Comparison of ENCODE assay signal across 9 mouse cellular contexts in the genomic region with DNA sequence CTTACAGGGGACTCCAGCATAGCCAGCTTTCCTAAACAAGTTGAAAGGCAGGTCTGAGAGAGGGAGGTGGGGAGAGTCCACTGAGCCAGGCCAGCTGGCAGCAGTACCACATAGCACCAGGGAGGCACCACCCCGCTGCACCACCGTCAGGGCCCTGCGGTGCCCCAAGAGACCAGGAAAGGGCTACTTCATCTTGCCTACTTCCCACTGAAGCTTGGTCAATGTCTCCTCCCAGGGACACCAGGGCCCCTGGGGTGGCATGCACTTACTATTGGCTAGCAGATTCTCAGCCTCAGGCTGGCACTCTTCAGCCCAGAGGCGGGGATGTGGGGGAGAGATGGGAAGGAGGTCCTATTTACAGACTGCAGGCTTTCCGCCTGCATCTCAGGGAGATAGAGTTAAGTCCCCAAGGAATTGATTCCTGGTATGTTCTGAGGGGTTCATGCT. TPM values are rescaled to one million over a fixed set of nuclear protein-coding genes. Genes with fewer than 3 reads are reported as not detected.
DNase-seq lines count a peak whose midpoint lies in the region; ATAC-seq and TF ChIP-seq lines count a peak whose summit lies in the region.
"Had no signal": no experiment of that assay in that cellular context is flagged by ENCODE, and none has a peak within 500 bp of the region (broad histone marks: within the 10 kb centered on the region; RNA-seq: fewer than 3 reads in every experiment).

No protein-coding gene starts in this region.

- H3K9ac ChIP-seq in lung, embryonic 14.5 days, result no peak overlapping the region
- H3K9ac ChIP-seq: limb, embryonic 15.5 days had no signal

- peaks cover 32% of the 10 kb centered on the region for H3K27me3 ChIP-seq in lung, embryonic 14.5 days (ENCODE audit: insufficient read depth, low read length)
- H3K27me3 ChIP-seq in cerebellum, adult 2 months (ENCODE audit: control insufficient read depth, insufficient read depth, low read length), result no peaks in the 10 kb centered on the region
- peaks cover 63% of the 10 kb centered on the region for H3K27me3 ChIP-seq in hindbrain, embryonic 10.5 days (ENCODE audit: insufficient read depth, poor library complexity, severe bottlenecking)

- no peaks in the 10 kb centered on the region for H3K9me3 ChIP-seq in lung, embryonic 14.5 days (ENCODE audit: low read depth, low read length)
- no peaks in the 10 kb centered on the region for H3K9me3 ChIP-seq in hindbrain, embryonic 10.5 days
- H3K9me3 ChIP-seq: limb, embryonic 15.5 days had no signal

- ATAC-seq in lung, embryonic 14.5 days (ENCODE audit: insufficient read depth), result no peak

- no peak for DNase-seq in lung, embryonic 14.5 days
- DNase-seq in lung, postnatal 14 days, result no peak
- DNase-seq in cerebellum, adult 2 months, result peak; percentile 65 to 72
- no peak for DNase-seq in hindbrain, embryonic 10.5 days (ENCODE audit: low spot score)
- DNase-seq in left cerebral cortex, postnatal 36 days (ENCODE audit: low spot score in 2 of 2), result peak; percentile 65 to 78
- DNase-seq in retina, postnatal 1 day, result peak; percentile 40
- DNase-seq in thymus, postnatal 0 days (ENCODE audit: low spot score), result no peak
- no peak for DNase-seq in adrenal gland, postnatal 36 days

- H3K27ac ChIP-seq in lung, embryonic 14.5 days (ENCODE audit: low read depth), result no peak overlapping the region
- peak overlapping the region; percentile 57 for H3K27ac ChIP-seq in cerebellum, adult 2 months (ENCODE audit: insufficient read depth, low read length)
- H3K27ac ChIP-seq in hindbrain, embryonic 10.5 days, result no peak overlapping the region
- H3K27ac ChIP-seq: limb, embryonic 15.5 days had no signal

- no peak for TF ChIP-seq CTCF in lung, embryonic 14.5 days (IDR thresholded peaks at IDR 0.05; ENCODE audit: low read depth)
- TF ChIP-seq CTCF in cerebellum, adult 2 months (IDR thresholded peaks at IDR 0.05; ENCODE audit: borderline replicate concordance, insufficient read depth, low read depth, low read length), result 0 out of 2 replicates have a peak, but pooled peaks have one; percentile 16

- intact Hi-C loops in left cerebral cortex, postnatal 36 days (cut with DNase I), result no loop called here

- H3K4me2 ChIP-seq in lung, embryonic 14.5 days, result peak overlapping the region; percentile 97

- WGBS in lung, embryonic 14.5 days, result 58% methylated on average over 5 of the region's 5 CpGs
- 4% methylated on average over 5 of the region's 5 CpGs for WGBS in cerebellum, adult 2 months
- WGBS in hindbrain, embryonic 10.5 days, result 64% methylated on average over 5 of the region's 5 CpGs

- H3K4me3 ChIP-seq in lung, embryonic 14.5 days (ENCODE audit: low read depth, low read length), result peak overlapping the region; percentile 56; the same call in 1 of the 2 replicates
- H3K4me3 ChIP-seq in cerebellum, adult 2 months (replicated peaks; ENCODE audit: insufficient read depth, low read depth, low read length), result peak overlapping the region; percentile 65
- H3K4me3 ChIP-seq in hindbrain, embryonic 10.5 days, result 0 out of 2 replicates have a peak overlapping the region, but pooled peaks have one; percentile 76

- no peaks in the 10 kb centered on the region for H3K36me3 ChIP-seq in lung, embryonic 14.5 days (ENCODE audit: insufficient read depth)
- H3K36me3 ChIP-seq in hindbrain, embryonic 10.5 days, result no peaks in the 10 kb centered on the region
- H3K36me3 ChIP-seq: limb, embryonic 15.5 days had no signal

- H3K4me1 ChIP-seq in lung, embryonic 14.5 days (ENCODE audit: insufficient read depth), result no peaks in the 10 kb centered on the region; the same call in 1 of the 2 replicates
- H3K4me1 ChIP-seq in cerebellum, adult 2 months (ENCODE audit: control insufficient read depth, insufficient read depth, low read length), result peaks cover 34% of the 10 kb centered on the region
- peaks cover 18% of the 10 kb centered on the region for H3K4me1 ChIP-seq in hindbrain, embryonic 10.5 days (replicated peaks)

- TF ChIP-seq POLR2A in cerebellum, adult 2 months (IDR thresholded peaks at IDR 0.05; ENCODE audit: borderline replicate concordance, insufficient read depth, low read length), result no peak

RNA-seq across cellular contexts. Expression of a gene that starts 1.4 kb away (rescaled TPM):
- polyA plus RNA-seq in lung, embryonic 14.5 days (2014; fragmentation: Nextera tagmentation; extraction: Ambion mirVana), result 3.6 and 4.0 TPM in 2 replicates
- 156 and 163 TPM in 2 replicates for polyA plus RNA-seq in cerebellum, adult 2 months (2012; rRNA removed)
- 0.65 and 1.5 TPM in 2 replicates for polyA plus RNA-seq in hindbrain, embryonic 10.5 days (2016; fragmentation: Nextera tagmentation; extraction: Ambion mirVana)
- total RNA-seq in left cerebral cortex, postnatal 36 days (2021), result 100 to 1,000 TPM; 260 to 316 TPM
- polyA plus RNA-seq in thymus, postnatal 0 days (2015; fragmentation: Nextera tagmentation; extraction: Ambion mirVana), result 3.1 TPM in 2 replicates
- total RNA-seq in adrenal gland, postnatal 36 days (2021), result 1 to 10 TPM; 5.0 to 8.5 TPM

RNA-seq across cellular contexts. Expression of a gene that starts 27.1 kb away (rescaled TPM):
- polyA plus RNA-seq in lung, embryonic 14.5 days (2014; fragmentation: Nextera tagmentation; extraction: Ambion mirVana), result 102 and 106 TPM in 2 replicates
- 87.4 and 91.1 TPM in 2 replicates for polyA plus RNA-seq in cerebellum, adult 2 months (2012; rRNA removed)
- 116 and 147 TPM in 2 replicates for polyA plus RNA-seq in hindbrain, embryonic 10.5 days (2016; fragmentation: Nextera tagmentation; extraction: Ambion mirVana)
- total RNA-seq in left cerebral cortex, postnatal 36 days (2021), result 10 to 100 TPM; 65.7 to 74.4 TPM
- polyA plus RNA-seq in thymus, postnatal 0 days (2015; fragmentation: Nextera tagmentation; extraction: Ambion mirVana), result 110 and 112 TPM in 2 replicates
- total RNA-seq in adrenal gland, postnatal 36 days (2021), result 10 to 100 TPM; 71.0 to 87.5 TPM

RNA-seq across cellular contexts. Expression of a gene that starts 28.3 kb away (rescaled TPM):
- not detected in 2 replicates for polyA plus RNA-seq in lung, embryonic 14.5 days (2014; fragmentation: Nextera tagmentation; extraction: Ambion mirVana)
- polyA plus RNA-seq in cerebellum, adult 2 months (2012; rRNA removed), result not detected in 2 replicates
- polyA plus RNA-seq in hindbrain, embryonic 10.5 days (2016; fragmentation: Nextera tagmentation; extraction: Ambion mirVana), result not detected in 2 replicates
- not detected for total RNA-seq in left cerebral cortex, postnatal 36 days (2021)
- polyA plus RNA-seq in thymus, postnatal 0 days (2015; fragmentation: Nextera tagmentation; extraction: Ambion mirVana), result not detected in 2 replicates
- total RNA-seq in adrenal gland, postnatal 36 days (2021), result not detected

RNA-seq across cellular contexts. Expression of a gene that starts 53.4 kb away (rescaled TPM):
- polyA plus RNA-seq in lung, embryonic 14.5 days (2014; fragmentation: Nextera tagmentation; extraction: Ambion mirVana), result 3.5 and 4.3 TPM in 2 replicates
- polyA plus RNA-seq in cerebellum, adult 2 months (2012; rRNA removed), result 16.4 and 17.3 TPM in 2 replicates
- polyA plus RNA-seq in hindbrain, embryonic 10.5 days (2016; fragmentation: Nextera tagmentation; extraction: Ambion mirVana), result 2.0 and 2.8 TPM in 2 replicates
- total RNA-seq in left cerebral cortex, postnatal 36 days (2021), result 10 to 100 TPM; 13.5 to 14.0 TPM
- 5.5 and 7.4 TPM in 2 replicates for polyA plus RNA-seq in thymus, postnatal 0 days (2015; fragmentation: Nextera tagmentation; extraction: Ambion mirVana)
- total RNA-seq in adrenal gland, postnatal 36 days (2021), result 10 to 100 TPM; 15.2 to 17.9 TPM

Comparison
In these comparisons a context has a peak if more than half of its experiments do, and no peak if none do; other contexts are left out.
1. DNase-seq: peak in cerebellum, adult 2 months (2 of 2), left cerebral cortex, postnatal 36 days (2 of 2) and retina, postnatal 1 day (single experiment); none in lung, embryonic 14.5 days (single experiment), lung, postnatal 14 days (single experiment), hindbrain, embryonic 10.5 days (single experiment), thymus, postnatal 0 days (single experiment) and adrenal gland, postnatal 36 days (0 of 2).
2. RNA of a gene that starts 1.4 kb away (polyA plus RNA-seq): 156 to 163 TPM in cerebellum, adult 2 months; 3.6 to 4.0 TPM in lung, embryonic 14.5 days, 3.1 TPM in thymus, postnatal 0 days and 0.65 to 1.5 TPM in hindbrain, embryonic 10.5 days; every median in the first group is over 10 times any median in the second.
3. Peak in every context shown above with its lines, with median percentiles within 50 percentile points of each other: H3K4me3 ChIP-seq.